Comparison of ENCODE assay signal across 9 mouse cellular contexts in the genomic region with DNA sequence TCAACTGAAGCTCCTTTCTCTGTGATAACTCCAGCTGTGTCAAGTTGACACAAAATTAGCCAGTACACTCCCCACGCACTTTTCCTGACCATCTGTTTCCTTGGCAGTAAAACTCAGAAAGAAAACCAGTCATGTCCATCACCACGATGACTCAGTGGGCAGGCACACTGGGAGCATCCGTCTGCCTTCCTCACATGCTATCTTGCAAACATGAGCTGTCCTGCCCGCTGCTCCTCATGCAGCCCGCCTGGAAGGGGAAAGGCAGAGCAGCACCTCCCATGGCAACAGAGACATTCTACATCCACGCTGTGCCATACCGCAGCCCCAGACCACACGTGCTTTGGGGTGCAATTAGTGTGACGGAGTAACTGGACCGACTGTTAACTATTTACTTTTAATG. TPM values are rescaled to one million over a fixed set of nuclear protein-coding genes. Genes with fewer than 3 reads are reported as not detected.
A peak's percentile ranks its signal among the peaks of the same experiment; 100 is the strongest.
DNase-seq lines count a peak whose midpoint lies in the region; ATAC-seq lines count a peak whose summit lies in the region.
"Had no signal": no experiment of that assay in that cellular context is flagged by ENCODE, and none has a peak within 500 bp of the region (broad histone marks: within the 10 kb centered on the region; RNA-seq: fewer than 3 reads in every experiment).

No protein-coding gene starts in this region.

- H3K9ac ChIP-seq in midbrain, embryonic 11.5 days (ENCODE audit: low read length) = no peak overlapping the region
- no peak overlapping the region for H3K9ac ChIP-seq in midbrain, embryonic 16.5 days (ENCODE audit: low read depth, low read length)
- H3K9ac ChIP-seq: lung, embryonic 15.5 days; stomach, embryonic 15.5 days had no signal

- no peaks in the 10 kb centered on the region for H3K36me3 ChIP-seq in midbrain, embryonic 11.5 days (ENCODE audit: control insufficient read depth, insufficient read depth, low read length)
- no peaks in the 10 kb centered on the region for H3K36me3 ChIP-seq in midbrain, embryonic 16.5 days (ENCODE audit: control insufficient read depth, insufficient read depth, low read length)
- H3K36me3 ChIP-seq: lung, embryonic 15.5 days; stomach, embryonic 15.5 days had no signal

- no peak overlapping the region for H3K27ac ChIP-seq in midbrain, embryonic 11.5 days (ENCODE audit: low read depth, low read length)
- H3K27ac ChIP-seq in midbrain, embryonic 16.5 days (ENCODE audit: low read length) = no peak overlapping the region
- H3K27ac ChIP-seq: lung, embryonic 15.5 days; stomach, embryonic 15.5 days had no signal

- no peaks in the 10 kb centered on the region for H3K9me3 ChIP-seq in midbrain, embryonic 11.5 days (ENCODE audit: control insufficient read depth, low read length)
- H3K9me3 ChIP-seq in midbrain, embryonic 16.5 days (replicated peaks; ENCODE audit: control insufficient read depth, low read length, poor library complexity, severe bottlenecking) = no peaks in the 10 kb centered on the region
- H3K9me3 ChIP-seq: lung, embryonic 15.5 days; stomach, embryonic 15.5 days had no signal

- no peak overlapping the region for H3K4me2 ChIP-seq in midbrain, embryonic 11.5 days
- no peak overlapping the region for H3K4me2 ChIP-seq in midbrain, embryonic 16.5 days (ENCODE audit: low read length)
- H3K4me2 ChIP-seq: lung, embryonic 15.5 days; stomach, embryonic 15.5 days had no signal

- no peaks in the 10 kb centered on the region for H3K27me3 ChIP-seq in midbrain, embryonic 11.5 days (ENCODE audit: control insufficient read depth, insufficient read depth, low read length)
- no peaks in the 10 kb centered on the region for H3K27me3 ChIP-seq in midbrain, embryonic 16.5 days (ENCODE audit: control insufficient read depth, insufficient read depth, low read depth, low read length)
- H3K27me3 ChIP-seq: lung, embryonic 15.5 days; stomach, embryonic 15.5 days had no signal

- no peak overlapping the region for H3K4me3 ChIP-seq in midbrain, embryonic 11.5 days (ENCODE audit: low read depth, low read length)
- H3K4me3 ChIP-seq in midbrain, embryonic 16.5 days (ENCODE audit: low read depth, low read length) = no peak overlapping the region
- H3K4me3 ChIP-seq: lung, embryonic 15.5 days; stomach, embryonic 15.5 days had no signal

- WGBS in midbrain, embryonic 11.5 days = 79% methylated on average over 10 of the region's 10 CpGs
- 69% methylated on average over 10 of the region's 10 CpGs for WGBS in midbrain, embryonic 16.5 days

- no peak for ATAC-seq in midbrain, embryonic 11.5 days (ENCODE audit: low FRiP score)
- no peak for ATAC-seq in midbrain, embryonic 16.5 days
- peak; percentile 65 for ATAC-seq in common myeloid progenitor, adult 5-6 weeks (replicated peaks; ENCODE audit: low read depth, poor library complexity, severe bottlenecking)

- H3K4me1 ChIP-seq in midbrain, embryonic 11.5 days (ENCODE audit: control insufficient read depth, insufficient read depth, low read length) = no peaks in the 10 kb centered on the region
- no peaks in the 10 kb centered on the region for H3K4me1 ChIP-seq in midbrain, embryonic 16.5 days (ENCODE audit: control insufficient read depth, insufficient read depth, low read length)
- H3K4me1 ChIP-seq: lung, embryonic 15.5 days; stomach, embryonic 15.5 days had no signal

- DNase-seq in midbrain, embryonic 11.5 days (ENCODE audit: low spot score, missing footprints) = peak; percentile 60
- peak; percentile 72 for DNase-seq in heart, postnatal 10 days
- peak; percentile 88 to 90 for DNase-seq in right cerebral cortex, adult 2 months (ENCODE audit: low spot score in 2 of 2)
- no peak for DNase-seq in urinary bladder, postnatal 4 days (ENCODE audit: low spot score in 2 of 2)
- DNase-seq in kidney, postnatal 25 days = no peak

- intact Hi-C loops in heart, postnatal 10 days (cut with DNase I) = no loop called here

RNA-seq across cellular contexts. Expression of gene Popdc2, which starts 6.3 kb away (rescaled TPM):
- 0.59 and 2.1 TPM in 2 replicates for polyA plus RNA-seq in midbrain, embryonic 11.5 days (2014; fragmentation: Nextera tagmentation; extraction: Ambion mirVana)
- polyA plus RNA-seq in midbrain, embryonic 16.5 days (2015; fragmentation: Nextera tagmentation; extraction: Ambion mirVana) = 0.47 and 0.83 TPM in 2 replicates
- 0.09 TPM in 1 of 2 replicates, not detected in the other for total RNA-seq in common myeloid progenitor, adult 5-6 weeks (2017)
- total RNA-seq in heart, postnatal 10 days (2021) = 100 to 1,000 TPM; 675 to 721 TPM

RNA-seq across cellular contexts. Expression of gene Gm21987, which starts 21.5 kb away (rescaled TPM):
- not detected in 2 replicates for polyA plus RNA-seq in midbrain, embryonic 11.5 days (2014; fragmentation: Nextera tagmentation; extraction: Ambion mirVana)
- polyA plus RNA-seq in midbrain, embryonic 16.5 days (2015; fragmentation: Nextera tagmentation; extraction: Ambion mirVana) = not detected in 2 replicates
- total RNA-seq in common myeloid progenitor, adult 5-6 weeks (2017) = not detected in 2 replicates
- total RNA-seq in heart, postnatal 10 days (2021) = not detected
- polyA plus RNA-seq: lung, embryonic 15.5 days; stomach, embryonic 15.5 days had no signal

RNA-seq across cellular contexts. Expression of gene Cox17, which starts 21.5 kb away (rescaled TPM):
- polyA plus RNA-seq in midbrain, embryonic 11.5 days (2014; fragmentation: Nextera tagmentation; extraction: Ambion mirVana) = 122 and 124 TPM in 2 replicates
- 66.0 and 68.5 TPM in 2 replicates for polyA plus RNA-seq in midbrain, embryonic 16.5 days (2015; fragmentation: Nextera tagmentation; extraction: Ambion mirVana)
- 270 and 347 TPM in 2 replicates for total RNA-seq in common myeloid progenitor, adult 5-6 weeks (2017)
- 100 to 1,000 TPM; 250 to 263 TPM for total RNA-seq in heart, postnatal 10 days (2021)

RNA-seq across cellular contexts. Expression of gene Maats1, which starts 26.4 kb away (rescaled TPM):
- polyA plus RNA-seq in midbrain, embryonic 11.5 days (2014; fragmentation: Nextera tagmentation; extraction: Ambion mirVana) = 0.32 and 0.60 TPM in 2 replicates
- 1.3 and 2.0 TPM in 2 replicates for polyA plus RNA-seq in midbrain, embryonic 16.5 days (2015; fragmentation: Nextera tagmentation; extraction: Ambion mirVana)
- not detected in 2 replicates for total RNA-seq in common myeloid progenitor, adult 5-6 weeks (2017)
- not detected for total RNA-seq in heart, postnatal 10 days (2021)

Comparison
In these comparisons a context has a peak if more than half of its experiments do, and no peak if none do; other contexts are left out.
1. DNase-seq: peak in midbrain, embryonic 11.5 days (single experiment), heart, postnatal 10 days (2 of 2) and right cerebral cortex, adult 2 months (2 of 2); none in urinary bladder, postnatal 4 days (0 of 2) and kidney, postnatal 25 days (0 of 2).
2. RNA of gene Popdc2, which starts 6.3 kb away (total RNA-seq): 675 to 721 TPM in heart, postnatal 10 days; 0.09 TPM in common myeloid progenitor, adult 5-6 weeks; every median in the first group is over 100 times any median in the second.